Mouse (Mus musculus): Measurements from ENCODE around the gene Bcor.

DNA sequence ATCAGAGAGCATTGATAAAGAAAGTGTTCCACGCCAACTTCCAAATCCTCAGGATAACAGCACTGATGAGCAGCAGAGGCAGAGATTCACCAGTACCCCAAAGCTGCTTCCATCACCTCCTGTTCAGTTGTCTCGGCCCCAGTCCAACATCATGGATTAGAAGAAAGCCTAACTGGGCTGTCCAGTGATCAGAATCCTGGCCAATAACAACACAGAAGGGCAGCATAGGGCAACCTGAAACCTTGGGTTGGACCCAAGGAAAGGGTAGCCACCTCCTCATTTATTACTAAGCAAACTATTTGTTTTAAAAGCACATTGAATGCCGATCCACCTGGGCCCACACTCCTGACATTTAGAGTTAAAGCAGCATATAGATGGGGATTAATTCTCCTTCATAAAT, 99.3 kb downstream of the Bcor start:
- TF ChIP-seq CTCF (IDR thresholded peaks at IDR 0.05; ENCODE audit: low read depth, low read length) = no peak
- TF ChIP-seq GATA1 (IDR thresholded peaks at IDR 0.05; ENCODE audit: borderline replicate concordance, low read length) = no peak

All from G1E (cell line).